Mouse (Mus musculus) hematopoietic stem cell, adult 5-6 weeks (primary cell): ENCODE results near the gene Prr14l. TPM values are rescaled to one million over a fixed set of nuclear protein-coding genes. Genes with fewer than 3 reads are reported as not detected.
"Not testable (repeated sequence)": the region's sequence is repeated elsewhere in the genome, so short reads cannot be mapped to it uniquely, and the experiment has no call there.

ENCODE experiments used
- ATAC-seq, 2 experiments: fragments of 125-278 bp in 1 of 2; replicated peaks in 1 of 2; 2 replicates each; pipeline ENCODE4 v1.8.0; 2016 to 2017; ENCODE audit warnings: inconsistent platforms in 2 of 2, mild to moderate bottlenecking in 2 of 2, moderate number of reproducible peaks in 2 of 2, low read depth in 1 of 2, moderate TSS enrichment in 1 of 2; ENCODE audit not compliant: low FRiP score in 2 of 2, poor library complexity in 2 of 2, severe bottlenecking in 2 of 2, insufficient read depth in 1 of 2, low TSS enrichment in 1 of 2
- total RNA-seq: library from RNA; stranded (forward); fragments of 172-1452, 232-1000 nt; gene quantifications from 2 replicates; pipeline ENCODE4 v1.2.3, GENCODE M21; 2017

The Prr14l gene
- 36.0 and 42.8 TPM in 2 replicates for total RNA-seq

- ATAC-seq: peak; percentile 92 to 98
Measured at GRCm38 (mm10) chr5:32853731-32854507, at the start of gene Prr14l. TSS of gene Prr14l (minus strand) at chr5:32854256.

GRCm38 (mm10) chr5:32886739-32887138 lies 32.7 kb upstream of the Prr14l start:
- ATAC-seq: no peak

DNA sequence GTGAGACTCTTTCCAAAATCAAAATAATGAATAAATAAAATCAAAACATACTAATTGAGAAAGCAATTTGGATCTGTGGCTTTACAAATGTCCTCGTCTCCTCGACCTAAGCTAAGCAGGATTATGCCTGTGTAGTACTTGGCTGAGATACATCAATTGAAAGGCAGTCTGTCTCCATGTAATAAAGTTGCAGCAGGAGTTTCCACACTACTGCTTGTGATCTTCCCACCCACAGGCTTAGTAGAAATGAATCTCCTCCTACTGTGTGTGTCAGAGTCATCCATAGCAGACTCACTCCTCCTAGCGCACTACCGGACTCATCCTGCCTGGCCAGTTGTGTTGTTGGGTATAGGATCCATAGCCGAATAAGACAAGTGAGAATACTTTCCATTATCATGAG lies 18.3 kb upstream of the Prr14l start:
- no peak for ATAC-seq

DNA sequence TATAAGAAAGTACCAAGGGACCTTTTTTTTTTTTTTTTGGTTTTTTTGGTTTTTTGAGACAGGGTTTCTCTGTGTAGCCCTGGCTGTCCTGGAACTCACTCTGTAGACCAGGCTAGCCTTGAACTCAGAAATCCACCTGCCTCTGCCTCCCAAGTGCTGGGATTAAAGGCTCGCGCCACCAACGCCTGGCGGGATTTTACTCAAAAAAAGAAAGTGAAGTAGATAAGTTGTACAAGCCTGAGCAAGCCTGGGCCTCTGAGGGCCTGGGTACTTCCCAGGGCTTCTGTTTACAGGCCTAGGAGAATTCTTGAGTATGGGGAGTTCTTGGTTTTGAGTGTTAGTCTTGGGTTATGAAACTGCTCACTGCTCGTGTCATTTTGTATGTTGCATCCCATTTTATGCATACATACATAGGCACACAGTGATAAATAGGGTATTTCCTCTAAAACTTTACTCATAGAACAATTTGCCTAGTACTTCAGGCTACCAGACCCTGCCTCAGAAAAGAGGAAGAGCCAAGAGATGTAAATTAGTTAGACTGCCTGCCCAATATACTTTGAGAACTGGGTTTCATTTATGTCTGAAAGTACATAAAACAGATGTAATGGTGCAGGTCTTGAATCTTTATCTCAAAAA lies 15.5 kb upstream of the Prr14l start:
- no peak for ATAC-seq

- ATAC-seq: peak; percentile 96 to 99
Measured at GRCm38 (mm10) chr5:32863253-32864228, 9.5 kb upstream of the Prr14l start, which contains the start of gene Depdc5. TSS of gene Depdc5 (plus strand) at chr5:32863701.

GRCm38 (mm10) chr5:32862469-32863132 lies 8.5 kb upstream of the Prr14l start:
- no peak for ATAC-seq

DNA sequence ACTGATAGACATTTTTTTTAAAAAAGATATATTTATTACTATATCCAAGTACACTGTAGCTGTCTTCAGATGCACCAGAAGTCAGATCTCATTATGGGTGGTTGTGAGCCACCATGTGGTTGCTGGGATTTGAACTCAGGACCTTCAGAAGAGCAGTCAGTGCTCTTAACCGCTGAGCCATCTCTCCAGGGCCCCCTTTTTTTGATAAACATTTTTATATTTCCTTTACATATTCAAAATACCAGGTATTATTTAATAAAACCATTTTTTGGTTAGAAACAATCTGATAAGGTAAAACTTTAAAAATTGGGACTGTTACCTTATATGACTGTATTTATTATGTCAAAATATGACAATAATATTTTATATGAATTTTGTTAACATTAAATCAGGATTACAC lies 7.0 kb upstream of the Prr14l start:
- no peak for ATAC-seq

GRCm38 (mm10) chr5:32857781-32858220 lies 3.7 kb upstream of the Prr14l start:
- 0 out of 4 replicates have a peak, but pooled peaks of 1 of the 2 experiments have one; percentile 19 for ATAC-seq

DNA sequence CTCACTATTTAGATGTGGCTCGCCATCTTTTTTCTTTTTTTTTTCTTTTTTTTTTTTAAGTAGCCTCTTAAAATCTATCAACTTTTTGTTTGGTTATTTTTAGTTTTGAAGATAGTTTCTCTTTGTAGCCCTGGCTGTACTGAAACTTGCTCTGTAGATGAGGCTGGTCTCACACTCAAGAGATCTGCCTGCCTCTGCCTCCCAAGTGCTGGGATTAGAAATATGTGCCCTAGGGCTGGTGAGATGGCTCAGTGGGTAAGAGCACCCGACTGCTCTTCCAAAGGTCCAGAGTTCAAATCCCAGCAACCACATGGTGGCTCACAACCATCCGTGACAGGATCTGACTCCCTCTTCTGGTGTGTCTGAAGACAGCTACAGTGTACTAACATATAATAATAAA lies 1.2 kb upstream of the Prr14l start:
- ATAC-seq: not testable (repeated sequence)

- ATAC-seq: no peak
Measured at GRCm38 (mm10) chr5:32854818-32855217, 762 bp upstream of the Prr14l start.

- ATAC-seq: no peak
Measured at GRCm38 (mm10) chr5:32852026-32852425, 2.0 kb downstream of the Prr14l start.

DNA sequence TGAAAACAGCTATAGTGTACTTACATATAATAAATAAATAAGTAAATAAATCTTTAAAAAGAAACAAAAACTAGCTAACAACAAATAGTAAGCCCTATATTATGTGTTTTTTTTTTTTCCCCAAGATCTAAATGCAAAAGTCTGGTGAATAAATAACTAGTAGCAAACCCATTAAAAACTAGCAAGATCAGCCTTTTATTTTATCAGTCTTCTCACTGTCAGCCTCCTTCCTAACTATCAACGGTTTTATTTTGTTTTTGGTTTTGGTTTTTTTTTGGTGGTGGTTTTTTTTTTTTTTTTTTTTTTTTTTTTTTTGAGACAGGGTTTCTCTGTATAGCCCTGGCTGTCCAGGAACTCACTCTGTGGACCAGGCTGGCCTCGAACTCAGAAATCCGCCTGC lies 4.5 kb downstream of the Prr14l start:
- ATAC-seq: not testable (repeated sequence)

DNA sequence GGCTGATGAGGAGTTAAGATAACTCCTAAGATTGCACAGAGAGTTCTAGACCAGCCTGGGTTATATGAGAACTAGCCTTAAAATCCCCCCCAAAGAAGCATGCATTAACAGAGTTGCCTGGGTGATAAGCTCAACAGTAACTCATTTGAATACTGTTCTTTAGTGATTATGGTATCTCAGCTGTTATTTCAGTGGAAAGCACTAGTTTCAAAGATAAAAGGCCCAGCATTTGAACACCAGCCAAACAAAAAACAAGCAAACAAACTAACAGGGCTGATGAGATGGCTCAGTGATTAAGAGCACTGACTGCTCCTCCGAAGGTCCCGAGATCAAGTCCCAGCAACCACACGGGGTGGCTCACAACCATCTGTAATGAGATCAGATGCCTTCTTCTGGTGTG lies 4.9 kb downstream of the Prr14l start:
- ATAC-seq: no peak

DNA sequence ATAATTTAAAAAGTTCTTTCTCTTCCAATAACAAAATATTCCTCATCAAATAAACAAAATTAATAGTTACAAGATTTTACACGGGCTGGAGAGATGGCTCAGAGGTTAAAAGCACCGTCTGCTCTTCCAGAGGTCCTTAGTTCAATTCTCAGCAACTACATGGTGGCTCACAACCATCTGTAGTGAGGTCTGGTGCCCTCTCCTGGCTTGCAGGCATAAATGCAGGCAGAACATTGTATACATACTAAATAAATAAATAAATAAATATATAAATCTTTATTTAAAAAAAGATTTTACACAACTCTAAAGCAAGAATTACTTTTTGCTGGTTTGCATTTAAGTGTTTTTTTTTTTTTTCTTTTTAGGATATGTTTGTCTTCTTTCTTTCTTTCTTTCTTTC lies 14.0 kb downstream of the Prr14l start:
- ATAC-seq: no peak

DNA sequence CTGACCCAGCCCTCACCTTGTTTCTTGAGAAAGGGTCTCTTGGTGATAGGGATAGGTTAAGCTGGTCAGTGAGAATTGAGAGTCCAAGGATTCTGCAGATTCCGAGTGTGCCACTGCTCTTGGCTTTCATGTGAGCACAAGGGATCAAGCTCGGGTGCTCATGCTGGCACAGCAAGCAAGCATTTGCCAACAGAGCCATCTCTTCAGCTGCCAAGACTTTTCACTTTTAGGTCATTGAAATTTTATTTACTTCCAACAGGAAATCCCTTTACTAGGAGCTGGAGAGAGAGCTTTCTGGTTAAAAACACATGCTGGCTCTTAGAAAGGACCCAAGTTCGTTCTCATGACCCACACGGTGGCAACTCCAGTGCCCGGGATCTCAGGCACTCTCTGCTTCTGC lies 17.1 kb downstream of the Prr14l start:
- ATAC-seq: no peak

- no peak for ATAC-seq
Measured at GRCm38 (mm10) chr5:32834497-32834896, 19.6 kb downstream of the Prr14l start.

GRCm38 (mm10) chr5:32830054-32830453 lies 24.0 kb downstream of the Prr14l start:
- no peak for ATAC-seq
